Mouse (Mus musculus) MEL (cell line): ENCODE results near the gene Borcs5. TPM values are rescaled to one million over a fixed set of nuclear protein-coding genes. Genes with fewer than 3 reads are reported as not detected.

Source experiments
- DNase-seq: peaks from one replicate; pipeline ENCODE4 v3.0.0; 2011; ENCODE audit warnings: low read depth, low spot score
- H3K27ac ChIP-seq: 2 replicates; pipeline ENCODE4 v1.5.1; 2012; ENCODE audit warnings: low read depth, mild to moderate bottlenecking, control low read depth, low read length, moderate library complexity; ENCODE audit not compliant: control insufficient read depth
- H3K27me3 ChIP-seq, 2 experiments: fragments of 150-350 bp in 1 of 2; sonication (generic) in 1 of 2; 2 replicates each; pipeline ENCODE4 v1.6.1; 2012; ENCODE audit warnings: low read length in 2 of 2, mild to moderate bottlenecking in 2 of 2, improper control_type of control experiment in 1 of 2, moderate library complexity in 1 of 2; ENCODE audit not compliant: insufficient read depth in 2 of 2, control insufficient read depth in 1 of 2
- H3K36me3 ChIP-seq, 2 experiments: 2 replicates each; pipeline ENCODE4 v1.6.1; 2012 to 2014; ENCODE audit warnings: low read length in 2 of 2, improper control_type of control experiment in 1 of 2, inconsistent platforms in 1 of 2, mild to moderate bottlenecking in 1 of 2; ENCODE audit not compliant: insufficient read depth in 2 of 2, control insufficient read depth in 1 of 2
- H3K4me1 ChIP-seq, 2 experiments: fragments of 150-350 bp in 1 of 2; sonication (generic) in 1 of 2; 2 replicates each; pipeline ENCODE4 v1.6.1; 2012; ENCODE audit warnings: low read length in 2 of 2, improper control_type of control experiment in 1 of 2, mild to moderate bottlenecking in 1 of 2; ENCODE audit not compliant: insufficient read depth in 2 of 2, control insufficient read depth in 1 of 2
- H3K4me3 ChIP-seq, 2 experiments: fragments of 150-350 bp in 1 of 2; sonication (generic) in 1 of 2; 2 replicates each; pipeline ENCODE4 v1.5.1; 2012; ENCODE audit warnings: low read depth in 2 of 2, low read length in 2 of 2, mild to moderate bottlenecking in 2 of 2, moderate library complexity in 2 of 2, control low read depth in 1 of 2, improper control_type of control experiment in 1 of 2; ENCODE audit not compliant: control insufficient read depth in 1 of 2, insufficient read depth in 1 of 2
- H3K79me2 ChIP-seq: 2 replicates; pipeline ENCODE4 v1.6.1; 2012; ENCODE audit warnings: mild to moderate bottlenecking, low read length, moderate library complexity; ENCODE audit not compliant: control insufficient read depth, poor library complexity, insufficient read depth
- H3K9ac ChIP-seq: 2 replicates; pipeline ENCODE4 v1.6.1; 2012; ENCODE audit warnings: low read depth, mild to moderate bottlenecking, control low read depth, low read length, moderate library complexity; ENCODE audit not compliant: control insufficient read depth, poor library complexity, severe bottlenecking
- H3K9me3 ChIP-seq: fragments of 150-350 bp; sonication (generic); replicated peaks from 2 replicates; pipeline ENCODE4 v1.6.1; 2012; ENCODE audit warnings: mild to moderate bottlenecking, low read length, improper control_type of control experiment, moderate library complexity; ENCODE audit not compliant: insufficient read depth
- CHD2 ChIP-seq: IDR thresholded peaks from 2 replicates; pipeline ENCODE4 v1.6.1; 2011; ENCODE audit warnings: low read length, improper control_type of control experiment
- CTCF ChIP-seq, 3 experiments: IDR thresholded peaks in 2 of 3; conservative IDR thresholded peaks in 1 of 3; 2 replicates each; pipeline ENCODE4 v1.5.1; 2011 to 2012; ENCODE audit warnings: low read length in 3 of 3, low read depth in 2 of 3, mild to moderate bottlenecking in 2 of 3, improper control_type of control experiment in 1 of 3, inconsistent platforms in 1 of 3, mixed read lengths in 1 of 3, moderate library complexity in 1 of 3; ENCODE audit not compliant: control insufficient read depth in 1 of 3, insufficient read depth in 1 of 3, poor library complexity in 1 of 3, severe bottlenecking in 1 of 3
- ELF1 ChIP-seq: IDR thresholded peaks from 2 replicates; pipeline ENCODE4 v1.6.1; 2014; ENCODE audit warnings: low read depth, mild to moderate bottlenecking, inconsistent platforms, low read length, improper control_type of control experiment, moderate library complexity
- EP300 ChIP-seq, 2 experiments: IDR thresholded peaks; 2 replicates each; pipeline ENCODE4 v1.6.1; 2011; ENCODE audit warnings: improper control_type of control experiment in 2 of 2, low read length in 2 of 2, low read depth in 1 of 2, mild to moderate bottlenecking in 1 of 2
- ETS1 ChIP-seq: IDR thresholded peaks from 2 replicates; pipeline ENCODE4 v1.6.1; 2012; ENCODE audit warnings: low read depth, mild to moderate bottlenecking, inconsistent platforms, low read length, improper control_type of control experiment, moderate library complexity
- GABPA ChIP-seq: IDR thresholded peaks from 2 replicates; pipeline ENCODE4 v1.6.1; 2012; ENCODE audit warnings: low read depth, mild to moderate bottlenecking, inconsistent platforms, low read length, improper control_type of control experiment, moderate library complexity
- MEF2A ChIP-seq: IDR thresholded peaks from 2 replicates; pipeline ENCODE4 v1.6.1; 2014; ENCODE audit warnings: low read depth, mild to moderate bottlenecking, inconsistent platforms, low read length, improper control_type of control experiment; ENCODE audit not compliant: poor library complexity, insufficient replicate concordance, severe bottlenecking; ENCODE audit errors: extremely low read depth
- MXI1 ChIP-seq: IDR thresholded peaks from 2 replicates; pipeline ENCODE4 v1.6.1; 2011; ENCODE audit warnings: mild to moderate bottlenecking, low read depth, low read length, improper control_type of control experiment
- MYC ChIP-seq: IDR thresholded peaks from 2 replicates; pipeline ENCODE4 v1.6.1; 2011; ENCODE audit warnings: low read depth, mild to moderate bottlenecking, low read length, improper control_type of control experiment, moderate library complexity
- RCOR1 ChIP-seq: IDR thresholded peaks from 2 replicates; pipeline ENCODE4 v1.6.1; 2012; ENCODE audit warnings: low read depth, mild to moderate bottlenecking, inconsistent platforms, low read length, improper control_type of control experiment
- TAL1 ChIP-seq: IDR thresholded peaks from 2 replicates; pipeline ENCODE4 v1.6.1; 2012; ENCODE audit warnings: mild to moderate bottlenecking, inconsistent platforms, low read length, moderate library complexity, mixed read lengths
- TBP ChIP-seq: IDR thresholded peaks from 2 replicates; pipeline ENCODE4 v1.8.0; 2011; ENCODE audit warnings: low read depth, low read length, improper control_type of control experiment
- UBTF ChIP-seq: IDR thresholded peaks from 2 replicates; pipeline ENCODE4 v1.6.1; 2012; ENCODE audit warnings: low read depth, mild to moderate bottlenecking, inconsistent platforms, low read length, improper control_type of control experiment, moderate library complexity, borderline replicate concordance; ENCODE audit not compliant: insufficient read depth
- ZMIZ1 ChIP-seq: IDR thresholded peaks from 2 replicates; pipeline ENCODE4 v1.6.1; 2012; ENCODE audit warnings: low read depth, mild to moderate bottlenecking, inconsistent platforms, low read length, improper control_type of control experiment, moderate library complexity
- ZNF384 ChIP-seq: IDR thresholded peaks from 2 replicates; pipeline ENCODE4 v1.6.1; 2012; ENCODE audit warnings: low read depth, mild to moderate bottlenecking, inconsistent platforms, low read length, improper control_type of control experiment
- polyA plus RNA-seq, 2 experiments: library from polyadenylated mRNA; stranded (reverse) in 1 of 2; unstranded in 1 of 2; fragments of >175 nt in 1 of 2; fragments of >200 nt in 1 of 2; gene quantifications; 2 replicates each; pipeline versions ENCODE4 v1.2.1 to v1.2.4; 2012; ENCODE audit warnings: low replicate concordance in 2 of 2, low read depth in 1 of 2; ENCODE audit not compliant: insufficient read length in 2 of 2, insufficient read depth in 1 of 2, missing spikeins in 1 of 2
- total RNA-seq: library from RNA; depleted of rRNA; stranded (reverse); fragments of 300-350 nt; gene quantifications from 2 replicates; pipeline ENCODE4 v1.2.3, GENCODE M21; 2012

The Borcs5 gene
- total and polyA plus RNA-seq, 3 experiments: 7.7 to 13.0 TPM; not detected in 1

GRCm38 (mm10) chr6:134751883-134752647 is 112.8 kb downstream of the Borcs5 start:
- no peaks in the 10 kb centered on the region for H3K9me3 ChIP-seq
- peaks cover 0 to 2% of the 10 kb centered on the region in 2 experiments; a peak in 1 of 4 replicates for H3K4me1 ChIP-seq
- H3K27ac ChIP-seq: no peak overlapping the region
- no peak overlapping the region for H3K4me3 ChIP-seq
- no peaks in the 10 kb centered on the region for H3K79me2 ChIP-seq
- H3K36me3 ChIP-seq: peaks cover 0 to 5% of the 10 kb centered on the region in 2 experiments; a peak in 3 of 4 replicates
- DNase-seq: no peak
- H3K9ac ChIP-seq: no peak overlapping the region
- TF ChIP-seq ZMIZ1 (no peak), CHD2 (no peak), TAL1 (no peak), MEF2A (no peak), GABPA (no peak), ELF1 (no peak), EP300 (IDR thresholded peaks at IDR 0.05; ENCODE audit: low read depth in 1 of 2, low read length in 2 of 2) (no peak), MXI1 (no peak), RCOR1 (no peak)
- H3K27me3 ChIP-seq: no peaks in the 10 kb centered on the region

GRCm38 (mm10) chr6:134753412-134753811 is 114.1 kb downstream of the Borcs5 start:
- H3K79me2 ChIP-seq: no peaks in the 10 kb centered on the region
- TF ChIP-seq RCOR1: peak; percentile 54
- TF ChIP-seq MYC: 0 out of 2 replicates have a peak, but pooled peaks have one; percentile 32
- TF ChIP-seq EP300 (IDR thresholded peaks at IDR 0.05; ENCODE audit: low read depth in 1 of 2, low read length in 2 of 2): peak in 1 of 2 experiments; percentile 34; a peak in 3 of 4 replicates
- no peak for TF ChIP-seq UBTF
- no peak for TF ChIP-seq CTCF (IDR thresholded peaks at IDR 0.05 in 2 of 3, conservative IDR thresholded peaks at IDR 0.05 in 1 of 3; ENCODE audit: control insufficient read depth in 1 of 3, insufficient read depth in 1 of 3, low read depth in 2 of 3, low read length in 3 of 3, poor library complexity in 1 of 3, severe bottlenecking in 1 of 3)
- peak; percentile 90 for TF ChIP-seq ZNF384
- peak; percentile 56; the same call in 1 of the 2 replicates for TF ChIP-seq ETS1
- TF ChIP-seq TBP: 0 out of 2 replicates have a peak, but pooled peaks have one; percentile 40
- TF ChIP-seq, all 39 proteins: peak for 6
- Histone ChIP-seq H3K27ac (no peak overlapping the region), H3K9me3 (no peaks in the 10 kb centered on the region), H3K9ac (no peak overlapping the region), H3K36me3 (peaks cover 0 to 5% of the 10 kb centered on the region in 2 experiments; a peak in 3 of 4 replicates), H3K4me1 (peaks cover 0 to 2% of the 10 kb centered on the region in 2 experiments; a peak in 1 of 4 replicates), H3K27me3 (no peaks in the 10 kb centered on the region), H3K4me3 (no peak overlapping the region)
- peak; percentile 84 for DNase-seq
